Mouse (Mus musculus) layer of hippocampus, adult 2 months (tissue): ENCODE data around the gene Reck. TPM values are rescaled to one million over a fixed set of nuclear protein-coding genes. Genes with fewer than 3 reads are reported as not detected.

Source experiments
- DNase-seq, 2 experiments: peaks; one replicate each; pipeline ENCODE4 v3.0.0; 2022; ENCODE audit warnings: low spot score in 2 of 2
- H3K27ac ChIP-seq: fragments of 200-600 bp; 2 replicates; pipeline ENCODE4 v1.8.1; 2022
- H3K4me3 ChIP-seq: fragments of 200-600 bp; 2 replicates; pipeline ENCODE4 v1.8.1; 2022; ENCODE audit warnings: mild to moderate bottlenecking
- CTCF ChIP-seq: fragments of 200-600 bp; conservative IDR thresholded peaks from 2 replicates; pipeline ENCODE4 v1.8.1; 2022; ENCODE audit warnings: antibody characterized with exemption, mild to moderate bottlenecking, moderate library complexity
- total RNA-seq, 2 experiments: library from RNA; stranded (reverse); gene quantifications; 2 replicates each; pipeline ENCODE4 v1.2.3; 2021

Reck gene
- total RNA-seq, 2 experiments from 2014 or later: 7.7 TPM

DNA sequence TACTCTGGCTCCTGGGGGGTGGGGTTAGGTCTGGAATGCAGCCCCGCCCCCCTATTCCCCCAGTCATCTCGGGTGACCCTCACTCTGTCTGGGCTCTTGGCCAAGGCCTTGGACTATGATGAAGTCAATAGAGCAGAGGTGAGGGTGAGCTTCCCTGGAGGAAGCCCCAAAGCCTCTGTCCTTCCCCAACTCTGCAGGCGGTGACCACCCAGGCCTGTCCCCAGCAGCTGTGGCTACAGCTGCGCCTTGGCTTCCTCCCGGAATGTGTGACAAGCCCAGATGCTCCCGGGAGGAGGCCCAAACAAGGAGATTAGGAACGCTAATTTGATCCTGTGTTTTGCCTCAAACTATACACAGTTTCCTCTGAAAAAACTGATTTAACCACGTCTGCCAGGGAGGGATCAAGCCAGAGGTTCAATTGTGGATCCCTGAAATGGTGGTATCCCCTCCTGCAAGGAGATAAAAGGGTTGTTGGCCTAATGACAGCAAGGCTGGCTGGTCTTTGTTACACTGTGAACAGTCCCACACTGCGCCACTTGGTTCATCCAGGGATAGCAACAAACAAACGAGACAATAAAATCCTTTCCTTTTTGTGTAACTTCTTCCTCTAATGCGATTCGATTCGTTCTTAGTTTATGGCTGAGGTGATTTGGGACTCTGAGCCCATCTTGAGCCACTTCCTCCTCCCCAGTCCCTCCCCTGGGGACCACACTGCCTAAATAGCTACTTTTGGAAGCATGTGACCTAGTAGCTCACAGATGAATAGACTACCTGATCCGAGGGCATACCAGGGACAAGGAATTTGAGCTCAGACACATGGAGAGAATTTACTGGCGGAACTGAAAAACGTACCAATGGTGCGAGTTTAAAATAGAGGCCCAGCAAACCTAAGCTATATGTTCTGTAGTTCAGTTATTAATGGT is 103.5 kb downstream of the Reck start:
- TF ChIP-seq CTCF: 0 out of 2 replicates have a peak, but pooled peaks have one; percentile 10
- DNase-seq: no peak
- H3K27ac ChIP-seq: no peak overlapping the region
- H3K4me3 ChIP-seq: no peak overlapping the region

DNA sequence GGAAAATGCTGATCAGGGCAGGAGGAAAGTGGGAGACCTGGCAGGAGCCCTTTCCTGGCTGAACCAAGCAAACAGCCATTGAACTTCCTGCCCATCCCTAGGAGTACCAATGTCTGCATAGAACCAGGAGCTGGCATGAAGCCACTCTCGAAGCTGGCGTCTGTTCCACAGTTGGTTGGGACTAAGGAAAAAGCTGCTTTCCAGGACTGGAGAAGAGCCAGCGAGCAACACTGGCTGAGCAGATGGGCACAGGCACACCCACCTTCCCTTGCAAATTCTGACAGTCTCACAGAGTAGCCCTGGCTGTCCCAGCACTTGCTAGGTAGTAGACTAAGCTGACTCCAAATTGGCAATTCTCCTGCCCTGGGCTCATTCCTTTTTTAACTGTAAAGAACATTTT is 104.4 kb downstream of the Reck start:
- Histone ChIP-seq H3K27ac (no peak overlapping the region), H3K4me3 (no peak overlapping the region)
- peak; percentile 86 to 90 for DNase-seq
- no peak for TF ChIP-seq CTCF

DNA sequence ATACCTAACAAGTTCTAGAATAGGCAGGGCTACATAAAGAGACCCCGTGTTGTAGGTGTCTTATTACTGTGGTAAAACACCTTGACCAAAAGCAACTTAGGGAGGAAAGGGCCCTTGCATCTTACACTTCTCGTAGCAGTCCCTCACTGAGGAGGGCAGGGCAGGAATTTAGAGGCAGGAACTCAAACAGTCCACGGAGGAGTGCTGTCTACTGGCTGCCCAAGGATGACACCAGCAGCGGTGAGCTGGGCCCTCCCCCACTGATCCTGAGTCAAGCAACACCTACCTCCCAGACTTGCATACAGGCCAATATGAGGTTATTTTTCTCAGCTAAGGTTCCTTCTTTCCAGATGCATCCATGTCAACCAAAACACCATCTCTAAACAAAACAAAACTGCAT is 104.9 kb downstream of the Reck start:
- no peak for TF ChIP-seq CTCF
- no peak overlapping the region for H3K27ac ChIP-seq
- DNase-seq: no peak
- no peak overlapping the region for H3K4me3 ChIP-seq

DNA sequence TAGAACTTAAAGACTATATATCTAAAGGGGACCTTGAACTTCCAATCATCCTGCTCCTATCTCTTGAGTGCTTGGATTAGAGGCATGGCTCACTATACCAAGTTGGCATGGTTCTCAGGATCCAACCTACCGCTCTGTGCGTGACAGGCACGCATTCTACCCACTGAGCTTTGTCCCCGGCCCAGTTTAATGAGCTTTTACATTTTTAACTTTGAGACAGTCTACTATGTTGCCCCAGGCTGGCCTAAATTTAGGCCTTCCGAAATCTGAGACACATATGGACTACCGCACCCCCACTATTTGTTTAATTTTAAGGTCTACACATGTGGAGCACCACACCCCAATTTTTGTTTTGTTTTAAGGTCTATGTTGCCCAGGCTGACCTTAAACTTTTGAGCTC is 105.5 kb downstream of the Reck start:
- no peak for TF ChIP-seq CTCF
- DNase-seq: no peak
- Histone ChIP-seq H3K27ac (no peak overlapping the region), H3K4me3 (no peak overlapping the region)

DNA sequence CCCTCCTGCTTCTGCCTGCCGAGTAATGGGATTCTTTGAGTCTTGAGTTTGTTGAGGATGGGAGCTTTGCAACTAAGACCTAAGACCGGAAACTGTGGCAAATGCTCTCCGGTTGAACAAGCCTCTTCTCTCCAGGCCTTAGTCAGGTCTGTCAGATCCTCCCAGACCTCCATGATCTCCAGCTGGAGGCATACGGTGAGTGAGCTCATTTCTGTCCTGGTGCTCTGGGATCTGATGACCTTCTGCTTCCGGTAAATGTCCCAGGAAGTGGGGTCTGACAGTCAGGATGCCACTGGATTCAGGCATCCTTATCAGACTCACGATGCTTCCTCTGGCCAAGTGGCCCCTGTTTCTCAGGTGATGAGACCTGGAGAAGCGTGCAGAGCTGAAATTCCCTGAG is 105.9 kb downstream of the Reck start:
- DNase-seq: no peak
- Histone ChIP-seq H3K4me3 (no peak overlapping the region), H3K27ac (no peak overlapping the region)
- TF ChIP-seq CTCF: no peak

DNA sequence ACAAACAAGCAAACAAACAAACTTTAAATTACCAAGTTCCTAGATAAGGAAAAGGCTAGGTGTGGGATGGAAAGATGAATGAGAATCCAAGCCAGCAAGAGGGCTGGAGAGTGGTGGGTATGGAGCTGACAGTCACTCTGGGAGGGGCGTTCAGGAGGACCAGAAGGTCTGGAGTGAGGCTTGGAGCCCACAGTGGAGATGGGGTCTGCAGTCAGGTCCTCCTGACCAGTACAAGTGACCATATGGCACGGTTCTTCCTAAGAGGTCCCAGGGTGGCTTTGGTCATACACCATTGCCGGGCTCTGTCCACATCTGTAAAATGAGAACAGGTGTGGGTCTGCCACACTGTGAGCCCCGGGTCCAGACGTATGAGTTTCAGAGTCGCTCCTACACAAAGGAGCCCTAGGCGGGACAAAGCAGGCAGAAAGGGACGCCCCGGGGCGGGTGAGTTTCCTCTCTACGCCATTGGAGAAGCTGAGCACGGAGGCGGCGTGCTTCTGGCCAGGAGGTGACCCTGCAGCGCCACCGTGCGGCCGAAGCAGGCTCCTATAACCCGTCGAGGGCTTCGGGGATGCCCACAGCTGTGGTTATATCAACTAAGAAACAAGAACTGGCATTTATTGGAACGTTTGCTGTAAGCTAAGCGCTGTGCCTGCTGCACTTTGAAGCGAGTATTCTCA is 106.9 kb downstream of the Reck start:
- peak; percentile 99 for TF ChIP-seq CTCF
- Histone ChIP-seq H3K4me3 (peak overlapping the region; percentile 45), H3K27ac (peak overlapping the region; percentile 28; the same call in 1 of the 2 replicates)
- DNase-seq: peak; percentile 90 to 94

DNA sequence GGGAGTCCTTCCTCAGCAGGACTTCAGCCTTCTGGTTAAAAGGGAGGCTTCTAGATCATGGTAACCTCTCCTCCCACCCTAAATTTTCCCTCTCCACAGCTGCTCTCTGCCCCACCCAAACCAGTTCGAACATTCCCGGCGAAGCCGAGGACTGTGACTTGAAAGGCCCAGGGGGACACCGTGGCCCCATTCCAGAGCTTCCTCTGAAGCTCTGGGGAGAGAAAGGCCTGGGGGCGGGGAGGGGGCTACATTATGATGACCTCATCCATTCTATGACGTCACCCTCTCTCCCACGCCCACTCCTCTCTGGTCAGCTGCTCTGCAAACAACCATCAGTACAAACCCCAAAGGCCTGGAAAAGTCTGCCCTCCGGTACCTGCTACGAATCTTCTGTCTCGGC is 107.9 kb downstream of the Reck start, which contains the start of gene Ccin:
Gene Ccin, plus strand, starts transcription at position 303 of the 400 bp plus-strand sequence.
- Histone ChIP-seq H3K4me3 (peak within 1 kb of the TSS; percentile 45), H3K27ac (no peak within 1 kb of the TSS; the same call in 1 of the 2 replicates)
- no peak for DNase-seq
- no peak for TF ChIP-seq CTCF

DNA sequence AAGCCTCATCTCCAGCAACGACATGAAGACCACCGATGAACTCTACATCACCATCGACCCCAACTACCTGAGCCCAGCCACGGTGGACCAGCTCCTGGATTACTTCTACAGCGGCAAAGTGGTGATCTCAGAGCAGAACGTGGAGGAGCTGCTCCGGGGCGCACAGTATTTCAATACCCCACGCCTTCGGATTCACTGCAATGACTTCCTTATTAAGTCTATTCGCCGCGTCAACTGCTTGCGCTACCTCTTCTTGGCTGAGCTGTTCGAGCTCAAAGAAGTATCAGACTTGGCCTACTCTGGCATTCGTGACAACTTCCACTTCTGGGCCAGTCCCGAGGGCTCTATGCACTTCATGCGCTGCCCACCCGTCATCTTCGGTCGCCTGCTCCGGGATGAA is 108.4 kb downstream of the Reck start:
- no peak overlapping the region for H3K27ac ChIP-seq
- DNase-seq: no peak
- TF ChIP-seq CTCF: no peak
- no peak overlapping the region for H3K4me3 ChIP-seq

DNA sequence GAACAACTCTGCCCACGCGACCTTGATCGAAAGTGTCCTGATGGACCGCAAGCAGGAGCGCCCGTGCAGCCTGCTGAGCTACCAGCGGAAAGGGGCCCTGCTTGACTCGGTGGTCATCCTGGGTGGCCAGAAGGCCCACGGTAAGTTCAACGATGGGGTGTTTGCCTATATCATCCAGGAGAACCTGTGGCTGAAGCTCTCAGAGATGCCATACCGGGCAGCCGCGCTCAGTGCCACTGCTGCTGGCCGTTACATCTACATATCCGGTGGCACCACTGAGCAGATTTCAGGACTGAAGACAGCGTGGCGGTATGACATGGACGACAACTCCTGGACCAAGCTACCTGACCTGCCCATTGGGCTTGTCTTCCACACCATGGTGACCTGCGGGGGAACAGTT is 109.0 kb downstream of the Reck start:
- no peak for DNase-seq
- no peak overlapping the region for H3K4me3 ChIP-seq
- no peak for TF ChIP-seq CTCF
- no peak overlapping the region for H3K27ac ChIP-seq

DNA sequence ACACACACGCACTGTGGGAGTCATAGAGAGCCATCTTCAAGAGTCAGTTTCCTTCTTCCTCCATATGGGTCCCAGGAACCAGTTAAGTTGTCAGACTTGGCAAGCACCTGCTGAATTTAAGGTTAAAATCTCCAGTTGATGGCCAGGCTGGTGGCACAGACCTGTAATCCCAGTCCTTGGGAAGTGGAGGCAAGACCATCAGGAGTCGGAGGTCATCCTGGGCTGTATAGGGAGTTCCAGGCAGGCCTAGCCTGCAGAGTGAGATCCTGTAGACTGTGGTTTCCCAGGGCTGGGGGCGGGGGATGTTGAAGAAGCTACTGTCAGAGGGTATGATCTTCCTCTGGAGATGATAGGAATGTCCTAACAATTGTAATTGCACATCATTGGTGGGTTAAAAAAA is 113.6 kb downstream of the Reck start:
- H3K27ac ChIP-seq: no peak overlapping the region
- no peak overlapping the region for H3K4me3 ChIP-seq
- no peak for DNase-seq
- no peak for TF ChIP-seq CTCF

DNA sequence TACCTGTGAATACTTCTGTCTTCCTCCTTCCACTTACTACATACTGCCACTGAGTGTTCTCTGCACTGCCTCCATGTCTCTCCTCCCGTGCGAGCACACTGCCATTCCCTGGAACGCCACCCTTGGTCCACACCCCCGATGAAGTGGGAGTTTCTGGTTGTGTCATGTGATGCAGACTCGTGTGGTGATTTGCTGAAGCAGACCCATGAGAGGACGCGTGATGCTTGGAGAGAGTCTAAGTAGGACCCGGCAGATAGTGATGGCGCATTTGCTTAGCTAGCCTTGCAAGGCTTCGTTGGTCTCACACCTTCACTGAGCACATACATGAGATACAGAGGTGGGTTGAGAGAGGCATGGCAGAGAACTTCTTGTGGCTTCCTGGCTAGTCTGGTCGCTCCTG is 117.7 kb downstream of the Reck start:
- DNase-seq: no peak
- no peak overlapping the region for H3K27ac ChIP-seq
- no peak overlapping the region for H3K4me3 ChIP-seq
- TF ChIP-seq CTCF: no peak

DNA sequence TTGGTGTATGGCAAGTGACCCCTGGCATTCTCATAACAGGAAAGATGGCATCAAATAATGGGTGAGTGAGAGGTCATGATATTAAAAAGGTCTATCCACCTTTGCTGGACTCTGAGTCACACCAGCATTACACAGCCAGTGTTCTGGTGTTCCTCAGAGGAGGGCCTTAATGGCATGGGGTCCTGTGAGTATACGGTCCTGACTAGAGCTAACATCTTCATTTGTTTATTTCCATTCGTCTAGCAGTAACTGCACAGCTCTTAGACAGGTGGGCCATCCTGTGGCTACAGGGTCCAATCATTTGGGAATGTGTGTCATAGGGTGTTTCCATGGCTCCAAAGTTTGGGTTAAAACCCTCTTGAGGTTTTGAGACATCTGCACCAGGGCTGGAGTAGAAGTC is 119.0 kb downstream of the Reck start:
- H3K4me3 ChIP-seq: no peak overlapping the region
- no peak for TF ChIP-seq CTCF
- no peak for DNase-seq
- no peak overlapping the region for H3K27ac ChIP-seq

Other genes with a start within 250 kb of the Reck start
- 10 to 100 TPM; 57.4 to 59.3 TPM for gene Npr2, start 243.6 kb upstream of the Reck start, total RNA-seq
- gene Spag8, start 221.9 kb upstream of the Reck start, total RNA-seq: 1 to 10 TPM; 2.0 to 2.5 TPM
- gene Hint2, start 219.1 kb upstream of the Reck start, total RNA-seq: 10 to 100 TPM; 31.4 to 32.9 TPM
- 10 to 100 TPM; 74.8 to 75.5 TPM for gene Tmem8b, start 206.6 kb upstream of the Reck start, total RNA-seq
- 1 to 10 TPM; 1.4 to 1.5 TPM for gene Fam221b, start 206.4 kb upstream of the Reck start, total RNA-seq
- not detected for gene Olfr70, start 174.7 kb upstream of the Reck start, total RNA-seq
- not detected for gene Olfr71, start 165.3 kb upstream of the Reck start, total RNA-seq
- gene Hrct1, start 148.3 kb upstream of the Reck start, total RNA-seq: 1 to 10 TPM in 1 of 2 experiments, under 1 TPM in 1; 0.39 to 1.2 TPM
- gene Spaar, start 145.5 kb upstream of the Reck start, total RNA-seq: under 1 TPM; 0.97 to 0.98 TPM
- gene Olfr159, start 104.5 kb upstream of the Reck start, total RNA-seq: not detected
- gene Olfr156, start 51.6 kb upstream of the Reck start, total RNA-seq: not detected
- gene Olfr157, start 35.3 kb upstream of the Reck start, total RNA-seq: not detected
- gene Olfr155, start 24.0 kb upstream of the Reck start, total RNA-seq: not detected
- gene Glipr2, start 81.9 kb downstream of the Reck start, total RNA-seq: 1 to 10 TPM; 2.5 to 2.7 TPM
- not detected for gene Ccin, start 108.0 kb downstream of the Reck start, total RNA-seq
- 100 to 1,000 TPM; 285 to 293 TPM for gene Clta, start 128.9 kb downstream of the Reck start, total RNA-seq
- gene Gne, start 208.6 kb downstream of the Reck start, total RNA-seq: 10 to 100 TPM; 47.4 to 53.1 TPM